Mouse (Mus musculus) layer of hippocampus, postnatal 14 days (tissue): ENCODE measurements around the gene Vmn1r223. TPM values are rescaled to one million over a fixed set of nuclear protein-coding genes. Genes with fewer than 3 reads are reported as not detected.
"Not testable (repeated sequence)": the region's sequence is repeated elsewhere in the genome, so short reads cannot be mapped to it uniquely, and the experiment has no call there.

Experiments used
- DNase-seq, 2 experiments: peaks; one replicate each; pipeline ENCODE4 v3.0.0; 2021 to 2022; ENCODE audit warnings: low spot score in 2 of 2, mixed read lengths in 1 of 2
- long read RNA-seq, 2 experiments: library from polyadenylated mRNA; stranded (forward); transcript quantifications; one replicate each; pipeline ENCODE4 v2.0.0; 2021
- total RNA-seq, 2 experiments: library from RNA; stranded (reverse); gene quantifications; 2 replicates each; pipeline ENCODE4 v1.2.3; 2021

The Vmn1r223 gene
- total RNA-seq = not detected
- long read RNA-seq, experiment 1 = 0 reads
- long read RNA-seq, experiment 2 = 0 reads

GRCm38 (mm10) chr13:23246834-23247233, at the start of gene Vmn1r223:
Gene Vmn1r223 (plus strand): TSS chr13:23247134.
- not testable (repeated sequence) for DNase-seq

GRCm38 (mm10) chr13:23203885-23204284, 43.0 kb upstream of the Vmn1r223 start:
- not testable (repeated sequence) for DNase-seq

- not testable (repeated sequence) for DNase-seq
These were observed 33.1 kb upstream of the Vmn1r223 start, which contains the start of gene Vmn1r221 for GRCm38 (mm10) chr13:23213827-23214226. Gene Vmn1r221 (plus strand): TSS chr13:23214127.

GRCm38 (mm10) chr13:23235847-23236246, 11.1 kb upstream of the Vmn1r223 start, which contains the start of gene Vmn1r222:
Gene Vmn1r222 (minus strand): TSS chr13:23235947.
- DNase-seq = not testable (repeated sequence)

GRCm38 (mm10) chr13:23258546-23259048, 11.7 kb downstream of the Vmn1r223 start:
- no peak for DNase-seq

- not testable (repeated sequence) for DNase-seq
These were observed 21.7 kb downstream of the Vmn1r223 start for GRCm38 (mm10) chr13:23268606-23269005.

- DNase-seq = peak; percentile 4 to 56
These were observed 22.2 kb downstream of the Vmn1r223 start for GRCm38 (mm10) chr13:23269127-23269526.

GRCm38 (mm10) chr13:23269681-23270080, 22.7 kb downstream of the Vmn1r223 start:
- DNase-seq = peak in 1 of 2 experiments; percentile 13

GRCm38 (mm10) chr13:23270321-23271101, 23.6 kb downstream of the Vmn1r223 start:
- DNase-seq = peak; percentile 49 to 72

GRCm38 (mm10) chr13:23279576-23279975, 32.6 kb downstream of the Vmn1r223 start:
- DNase-seq = no peak

GRCm38 (mm10) chr13:23279992-23280391, 33.1 kb downstream of the Vmn1r223 start:
- DNase-seq = no peak

- DNase-seq = peak; percentile 31 to 41
These were observed 38.4 kb downstream of the Vmn1r223 start for GRCm38 (mm10) chr13:23285191-23285920.

GRCm38 (mm10) chr13:23285921-23286720, 39.2 kb downstream of the Vmn1r223 start:
- peak in 1 of 2 experiments; percentile 6 for DNase-seq

- DNase-seq = no peak
These were observed 39.9 kb downstream of the Vmn1r223 start for GRCm38 (mm10) chr13:23286721-23287362.

- no peak for DNase-seq
These were observed 50.8 kb downstream of the Vmn1r223 start for GRCm38 (mm10) chr13:23297737-23298136.

GRCm38 (mm10) chr13:23298445-23299232, 51.7 kb downstream of the Vmn1r223 start:
- peak; percentile 43 to 60 for DNase-seq

GRCm38 (mm10) chr13:23299276-23299998, 52.5 kb downstream of the Vmn1r223 start:
- peak in 1 of 2 experiments; percentile 9 for DNase-seq

GRCm38 (mm10) chr13:23299999-23300341, 53.0 kb downstream of the Vmn1r223 start:
- DNase-seq = peak; percentile 73 to 82
